Mouse (Mus musculus): ENCODE data around the gene Cpne5. TPM values are rescaled to one million over a fixed set of nuclear protein-coding genes. Genes with fewer than 3 reads are reported as not detected.
"Not testable (repeated sequence)": the region's sequence is repeated elsewhere in the genome, so short reads cannot be mapped to it uniquely, and the experiment has no call there.

Gene Cpne5
- under 1 TPM in 12 of 26 experiments, not detected in 14; 0.06 to 0.21 (median 0.11) TPM for total RNA-seq (2018; cell fraction: chromatin; rRNA removed)
- under 1 TPM in 1 of 26 experiments, not detected in 25; 0.05 TPM for total RNA-seq (2018; cell fraction: cytosol; rRNA removed)
- total RNA-seq (2018; cell fraction: nucleus; rRNA removed) = under 1 TPM in 3 of 26 experiments, not detected in 23; 0.06 to 0.13 (median 0.08) TPM
- not detected in 3 replicates for polyA plus RNA-seq (2018)

DNA sequence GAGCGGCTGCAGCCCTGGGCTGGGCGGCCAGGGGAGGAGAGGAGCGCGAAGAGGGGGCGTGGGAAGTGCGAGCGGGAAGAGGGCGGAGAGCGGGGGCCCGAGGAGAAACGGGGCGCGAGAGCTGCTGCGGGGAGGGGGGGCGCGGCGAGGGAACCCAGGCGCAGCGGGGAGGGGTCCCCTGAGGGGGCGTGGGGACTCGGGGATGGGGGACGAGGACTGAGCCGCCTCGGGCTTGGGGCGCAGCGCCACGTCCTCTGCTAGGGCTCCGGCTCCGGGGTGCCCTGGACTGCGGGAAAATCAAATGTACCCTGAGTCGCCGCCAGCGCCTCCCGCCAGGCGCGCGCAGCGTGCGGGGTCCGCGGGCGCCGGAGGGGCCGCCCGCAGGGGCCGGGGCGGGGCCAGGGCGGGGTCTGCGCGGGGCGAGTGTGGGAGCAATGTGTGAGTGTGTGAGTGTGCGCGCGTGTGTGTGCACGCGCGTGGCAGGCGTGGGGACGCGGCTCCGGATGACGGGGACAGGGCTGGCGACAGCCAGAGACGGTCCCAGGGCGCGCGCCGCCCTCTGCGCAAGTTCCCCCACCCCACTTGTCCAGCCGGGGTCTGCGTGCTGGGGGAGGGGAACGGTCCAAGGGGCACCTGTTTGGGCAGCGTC lies at the start of gene Cpne5:
Gene Cpne5 (minus strand): TSS at position 396 of the 649 bp plus-strand sequence.
- Histone ChIP-seq H3K79me2 (ENCODE audit: inconsistent target) (no peaks in the 10 kb centered on the region), H3K4me3 (ENCODE audit: inconsistent target) (no peak within 1 kb of the TSS), H3K36me3 (ENCODE audit: inconsistent target) (no peaks in the 10 kb centered on the region), H3K27ac (no peak within 1 kb of the TSS)
- 2% methylated on average over 50 of the region's 73 CpGs for WGBS (ENCODE audit: missing documents)

DNA sequence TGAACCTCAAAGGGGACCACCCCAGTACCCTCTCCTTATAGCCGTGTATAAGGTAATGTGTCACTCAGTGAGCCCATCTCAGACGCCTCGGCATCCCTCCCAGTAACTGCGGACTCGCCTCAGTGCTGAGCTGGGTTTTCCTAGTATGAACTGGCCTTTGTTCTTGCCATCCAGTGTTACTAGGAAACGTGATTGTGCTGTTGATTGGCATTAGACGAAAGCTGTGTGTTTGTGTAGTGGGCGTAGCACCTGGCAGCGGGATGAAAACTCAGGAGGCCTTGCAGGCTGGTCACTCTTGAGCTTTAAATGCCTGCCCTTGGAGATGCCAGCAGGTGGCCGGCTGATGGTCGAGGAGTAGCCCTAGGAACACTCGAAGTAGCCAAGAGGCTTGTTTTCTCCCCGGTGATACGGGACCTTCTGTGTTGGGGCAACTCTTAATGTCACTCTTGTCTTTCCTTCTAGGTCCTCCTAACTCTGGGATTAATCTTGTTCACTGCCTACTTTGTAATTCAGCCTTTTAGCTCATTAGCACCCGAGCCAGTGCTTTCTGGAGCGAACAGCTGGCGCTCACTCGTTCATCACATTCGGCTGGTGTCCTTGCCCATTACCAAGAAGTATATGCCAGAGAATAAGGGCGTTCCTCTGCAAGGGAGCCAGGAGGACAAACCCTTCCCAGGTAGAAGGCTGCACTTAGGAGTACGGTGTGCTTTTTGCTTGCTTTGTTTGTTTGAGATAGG lies 44.4 kb upstream of the Cpne5 start:
- Histone ChIP-seq H3K4me3 (ENCODE audit: inconsistent target) (no peak overlapping the region), H3K36me3 (ENCODE audit: inconsistent target) (peaks cover 73% of the 10 kb centered on the region), H3K79me2 (ENCODE audit: inconsistent target) (no peaks in the 10 kb centered on the region; the same call in 1 of the 2 replicates), H3K27ac (no peak overlapping the region)
- 94% methylated on average over 21 of the region's 21 CpGs for WGBS (ENCODE audit: missing documents)

GRCm38 (mm10) chr17:29281541-29281940 lies 43.6 kb upstream of the Cpne5 start:
- Histone ChIP-seq H3K4me3 (ENCODE audit: inconsistent target) (no peak overlapping the region), H3K27ac (no peak overlapping the region), H3K36me3 (ENCODE audit: inconsistent target) (peaks cover 68% of the 10 kb centered on the region), H3K79me2 (ENCODE audit: inconsistent target) (peaks cover 8% of the 10 kb centered on the region; the same call in 1 of the 2 replicates)
- WGBS (ENCODE audit: missing documents) = 93% methylated on average over 5 of the region's 5 CpGs

GRCm38 (mm10) chr17:29280422-29280821 lies 42.5 kb upstream of the Cpne5 start:
- peaks cover 64% of the 10 kb centered on the region for H3K36me3 ChIP-seq (ENCODE audit: inconsistent target)
- no peak overlapping the region for H3K4me3 ChIP-seq (ENCODE audit: inconsistent target)
- H3K27ac ChIP-seq = no peak overlapping the region
- H3K79me2 ChIP-seq (ENCODE audit: inconsistent target) = peaks cover 19% of the 10 kb centered on the region; the same call in 1 of the 2 replicates
- WGBS (ENCODE audit: missing documents) = 100% methylated on average over 4 of the region's 5 CpGs

GRCm38 (mm10) chr17:29273889-29274288 lies 35.9 kb upstream of the Cpne5 start:
- Histone ChIP-seq H3K4me3 (ENCODE audit: inconsistent target) (no peak overlapping the region), H3K36me3 (ENCODE audit: inconsistent target) (peaks cover 12% of the 10 kb centered on the region; the same call in 1 of the 2 replicates), H3K79me2 (ENCODE audit: inconsistent target) (peaks cover 82% of the 10 kb centered on the region), H3K27ac (no peak overlapping the region)
- WGBS (ENCODE audit: missing documents) = 89% methylated on average over 11 of the region's 11 CpGs

GRCm38 (mm10) chr17:29273156-29273555 lies 35.2 kb upstream of the Cpne5 start:
- Histone ChIP-seq H3K27ac (no peak overlapping the region), H3K79me2 (ENCODE audit: inconsistent target) (peaks cover 82% of the 10 kb centered on the region), H3K4me3 (ENCODE audit: inconsistent target) (no peak overlapping the region), H3K36me3 (ENCODE audit: inconsistent target) (peaks cover 5% of the 10 kb centered on the region; the same call in 1 of the 2 replicates)
- over 99% methylated on average over 6 of the region's 7 CpGs for WGBS (ENCODE audit: missing documents)

GRCm38 (mm10) chr17:29270148-29270698 lies 32.3 kb upstream of the Cpne5 start:
- no peak overlapping the region for H3K27ac ChIP-seq
- H3K79me2 ChIP-seq (ENCODE audit: inconsistent target) = peaks cover 61% of the 10 kb centered on the region
- H3K36me3 ChIP-seq (ENCODE audit: inconsistent target) = no peaks in the 10 kb centered on the region
- 88% methylated on average over 9 of the region's 9 CpGs for WGBS (ENCODE audit: missing documents)
- H3K4me3 ChIP-seq (ENCODE audit: inconsistent target) = no peak overlapping the region

GRCm38 (mm10) chr17:29269349-29269706 lies 31.4 kb upstream of the Cpne5 start:
- 9% methylated on average over 9 of the region's 10 CpGs for WGBS (ENCODE audit: missing documents)

DNA sequence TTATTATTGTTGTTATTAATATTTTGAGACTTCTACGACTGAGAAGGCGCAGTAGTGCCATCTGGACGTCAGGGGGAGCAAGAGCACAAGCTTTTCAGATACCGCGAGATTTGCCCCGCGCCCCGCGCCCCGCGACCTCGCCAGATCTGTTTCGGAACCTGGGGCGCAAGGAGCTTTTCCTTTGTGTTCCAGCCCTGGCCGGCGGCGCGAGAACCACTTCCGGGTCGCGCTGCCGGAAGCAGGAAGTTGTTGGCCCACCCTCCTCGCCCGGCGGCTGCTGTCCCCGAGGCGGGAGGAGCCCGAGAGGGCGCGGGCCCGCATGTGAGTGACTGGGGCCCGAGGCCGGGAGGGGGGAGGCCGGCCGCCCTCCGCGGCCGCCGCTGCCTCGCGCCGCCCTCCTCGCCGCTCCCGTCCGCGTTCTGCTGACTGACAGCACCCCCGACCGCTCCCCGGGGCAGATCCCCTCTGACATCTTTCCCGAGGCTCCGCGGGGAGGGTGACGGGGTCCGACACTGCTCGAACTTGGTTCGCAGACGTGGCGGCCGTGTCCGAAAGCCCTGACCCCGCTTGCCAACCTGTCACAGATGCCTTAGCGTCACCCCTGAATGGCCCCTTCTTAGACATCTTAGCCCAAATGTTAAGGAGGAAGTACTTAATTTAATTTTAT lies 30.8 kb upstream of the Cpne5 start, which contains the start of gene BC004004:
Gene BC004004 (plus strand): TSS at position 107 of the 667 bp plus-strand sequence.
- under 1% methylated on average over 62 of the region's 63 CpGs for WGBS (ENCODE audit: missing documents)
- Histone ChIP-seq H3K36me3 (ENCODE audit: inconsistent target) (no peaks in the 10 kb centered on the region), H3K27ac (peak within 1 kb of the TSS; percentile 63), H3K79me2 (ENCODE audit: inconsistent target) (peaks cover 47% of the 10 kb centered on the region), H3K4me3 (ENCODE audit: inconsistent target) (peak within 1 kb of the TSS; percentile 71)

More at GRCm38 (mm10) chr17:29269349-29269706, 31.4 kb upstream of the Cpne5 start:
- H3K27ac ChIP-seq = peak overlapping the region; percentile 63
- peak overlapping the region; percentile 71 for H3K4me3 ChIP-seq (ENCODE audit: inconsistent target)
- peaks cover 52% of the 10 kb centered on the region for H3K79me2 ChIP-seq (ENCODE audit: inconsistent target)
- no peaks in the 10 kb centered on the region for H3K36me3 ChIP-seq (ENCODE audit: inconsistent target)

DNA sequence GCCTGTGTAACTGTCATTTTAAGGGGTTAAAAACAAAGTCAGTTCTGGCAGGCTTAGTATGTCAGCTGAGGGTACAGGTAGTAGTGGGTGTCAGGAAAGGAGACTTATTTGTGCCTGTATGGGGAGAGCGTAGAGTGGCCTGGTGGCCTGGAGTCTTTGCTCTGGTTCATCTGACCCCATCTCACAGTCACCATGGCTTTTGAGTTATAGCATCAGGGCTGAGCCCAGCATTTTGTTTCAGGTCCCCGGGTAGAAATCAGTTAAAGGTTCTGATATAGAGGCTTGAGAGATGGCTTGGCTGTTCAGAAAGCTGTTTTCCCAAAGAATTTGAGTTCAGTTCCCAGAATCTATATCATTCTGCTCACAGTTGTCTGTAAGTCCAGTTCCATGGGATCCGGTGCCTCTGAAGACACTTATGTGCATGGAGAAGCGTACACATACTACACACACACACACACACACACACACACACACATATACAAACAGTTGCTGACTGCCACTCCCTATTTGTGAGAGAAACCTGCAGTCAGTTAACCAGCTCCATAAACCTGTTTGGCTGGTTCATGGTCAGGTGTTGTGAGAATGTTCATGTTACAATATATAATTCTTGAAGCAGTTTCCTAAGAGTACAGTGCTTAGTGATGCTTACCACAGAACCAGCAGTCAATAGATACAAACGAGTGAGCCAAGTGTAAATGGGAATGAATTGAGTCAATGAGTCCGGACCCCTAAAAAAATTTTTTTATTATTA lies 30.1 kb upstream of the Cpne5 start:
- peaks cover 47% of the 10 kb centered on the region for H3K79me2 ChIP-seq (ENCODE audit: inconsistent target)
- no peaks in the 10 kb centered on the region for H3K36me3 ChIP-seq (ENCODE audit: inconsistent target)
- 0 out of 2 replicates have a peak overlapping the region, but pooled peaks have one; percentile 5 for H3K27ac ChIP-seq
- WGBS (ENCODE audit: missing documents) = 63% methylated on average over 6 of the region's 6 CpGs
- H3K4me3 ChIP-seq (ENCODE audit: inconsistent target) = peak overlapping the region; percentile 12; the same call in 1 of the 2 replicates

- peaks cover 47% of the 10 kb centered on the region for H3K79me2 ChIP-seq (ENCODE audit: inconsistent target)
- not testable (repeated sequence) for H3K36me3 ChIP-seq (ENCODE audit: inconsistent target); H3K4me3 ChIP-seq (ENCODE audit: inconsistent target); H3K27ac ChIP-seq
- WGBS (ENCODE audit: missing documents) = 88% methylated on average over 1 of the region's 2 CpGs
Measured at GRCm38 (mm10) chr17:29267040-29267439, 29.1 kb upstream of the Cpne5 start.

GRCm38 (mm10) chr17:29264760-29265159 lies 26.8 kb upstream of the Cpne5 start:
- 52% methylated on average over 4 of the region's 5 CpGs for WGBS (ENCODE audit: missing documents)
- Histone ChIP-seq H3K79me2 (ENCODE audit: inconsistent target) (peaks cover 45% of the 10 kb centered on the region), H3K36me3 (ENCODE audit: inconsistent target) (0 out of 2 replicates have a peak, but pooled peaks cover 5% of the 10 kb centered on the region), H3K4me3 (ENCODE audit: inconsistent target) (no peak overlapping the region; the same call in 1 of the 2 replicates), H3K27ac (peak overlapping the region; percentile 94)

GRCm38 (mm10) chr17:29263840-29264633 lies 26.1 kb upstream of the Cpne5 start, which contains the start of gene Ppil1:
Gene Ppil1, minus strand, starts transcription at chr17:29264186.
- H3K36me3 ChIP-seq (ENCODE audit: inconsistent target) = 0 out of 2 replicates have a peak, but pooled peaks cover 5% of the 10 kb centered on the region
- H3K79me2 ChIP-seq (ENCODE audit: inconsistent target) = peaks cover 42% of the 10 kb centered on the region
- whole genome bisulfite sequencing (ENCODE audit: missing documents) = 8% methylated on average over 38 of the region's 38 CpGs
- H3K27ac ChIP-seq = peak within 1 kb of the TSS; percentile 94
- peak within 1 kb of the TSS; percentile 74 for H3K4me3 ChIP-seq (ENCODE audit: inconsistent target)
